Mouse (Mus musculus) ES-E14 (cell line): ENCODE results near the gene Map4k4.

Experiments used
- CHD2 ChIP-seq: IDR thresholded peaks from 2 replicates; pipeline ENCODE4 v1.6.1; 2014; ENCODE audit warnings: mild to moderate bottlenecking, low read depth, low read length, inconsistent platforms
- HCFC1 ChIP-seq: IDR thresholded peaks from 2 replicates; pipeline ENCODE4 v1.6.1; 2012; ENCODE audit warnings: low read length, inconsistent platforms, borderline replicate concordance; ENCODE audit not compliant: insufficient read depth
- MAFK ChIP-seq: IDR thresholded peaks from 2 replicates; pipeline ENCODE4 v1.6.1; 2014; ENCODE audit warnings: mild to moderate bottlenecking, low read depth, low read length, inconsistent platforms; ENCODE audit not compliant: insufficient read depth
- ZC3H11A ChIP-seq: IDR thresholded peaks from 2 replicates; pipeline ENCODE4 v1.6.1; 2012; ENCODE audit warnings: low read depth, mild to moderate bottlenecking, inconsistent platforms, low read length, borderline replicate concordance
- ZNF384 ChIP-seq: IDR thresholded peaks from 2 replicates; pipeline ENCODE4 v1.6.1; 2012; ENCODE audit warnings: low read depth, low read length, inconsistent platforms

- no peak for TF ChIP-seq HCFC1
- no peak for TF ChIP-seq CHD2
- TF ChIP-seq MAFK: no peak
- TF ChIP-seq ZNF384: no peak
- TF ChIP-seq ZC3H11A: no peak
Observed at GRCm38 (mm10) chr1:39918517-39919115, 17.9 kb downstream of the Map4k4 start.
